Mouse (Mus musculus) 3134 (cell line): Measurements from ENCODE around the gene Olfr13.
"Not testable (repeated sequence)": the region's sequence is repeated elsewhere in the genome, so short reads cannot be mapped to it uniquely, and the experiment has no call there.

Experiments
- DNase-seq: peaks from one replicate; pipeline ENCODE4 v3.0.0-alpha.2; 2011; ENCODE audit warnings: low spot score; ENCODE audit not compliant: insufficient read length; ENCODE audit errors: extremely low read depth

Olfr13 gene

DNA sequence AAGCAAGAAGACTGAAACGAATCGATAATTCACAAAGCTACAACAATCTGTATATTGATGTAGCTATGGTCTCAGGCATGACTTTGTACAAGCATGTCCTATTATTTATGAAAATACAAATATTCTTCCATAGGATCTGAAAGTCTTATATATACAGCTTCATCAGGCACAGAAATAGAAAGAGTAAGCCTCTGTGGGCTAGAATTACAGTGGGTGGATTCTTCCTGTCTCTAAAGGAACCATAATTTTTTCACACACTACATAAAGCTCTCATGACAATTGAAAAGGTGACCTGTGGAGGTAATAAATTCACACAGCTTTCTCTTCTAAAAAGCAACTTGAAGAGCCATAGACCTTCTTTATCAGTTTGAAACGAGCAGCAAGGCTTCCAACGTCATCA, at the start of gene Olfr13:
Gene Olfr13 (plus strand): TSS at position 301 of the 400 bp plus-strand sequence.
- no peak for DNase-seq

DNA sequence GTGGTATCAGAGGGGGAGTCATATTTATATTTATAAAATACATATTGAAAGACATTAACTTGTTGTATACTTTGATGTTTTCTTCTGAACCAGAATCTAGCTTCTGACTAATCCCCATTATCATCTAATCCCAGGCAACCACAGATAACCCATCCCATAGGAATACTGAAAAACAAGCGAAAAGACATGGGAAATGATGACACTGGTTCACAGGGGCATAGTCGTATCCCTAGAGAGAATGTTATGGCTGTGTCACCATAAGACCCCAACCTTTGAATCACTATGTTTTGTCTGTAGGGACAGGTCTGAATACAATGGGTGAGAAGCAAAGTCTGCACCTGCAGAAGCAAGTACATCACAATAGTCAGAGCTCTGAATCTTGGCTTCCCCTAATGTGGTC, 25.7 kb upstream of the Olfr13 start, which contains the start of gene Olfr237-ps1:
Gene Olfr237-ps1 (plus strand): TSS at position 301 of the 400 bp plus-strand sequence.
- DNase-seq, result not testable (repeated sequence)

DNA sequence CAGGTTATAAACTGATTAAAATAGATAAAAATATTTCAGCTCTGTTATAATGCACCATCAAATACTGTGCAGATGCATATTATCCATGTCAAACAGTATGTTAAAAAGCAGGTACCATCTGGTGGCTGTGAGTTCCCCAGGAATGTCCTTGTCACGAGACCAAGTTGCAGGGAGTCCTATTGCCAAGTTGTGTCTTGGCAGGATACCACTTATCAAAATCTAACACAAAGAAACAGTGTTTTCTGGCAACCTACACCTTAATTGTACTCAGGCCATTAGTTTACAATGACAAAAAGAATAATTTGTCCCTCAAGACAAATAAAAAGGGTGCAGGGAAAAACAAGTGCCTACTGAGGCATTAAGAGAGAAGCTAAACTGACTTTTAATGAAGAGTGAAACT, 12.4 kb upstream of the Olfr13 start:
- no peak for DNase-seq

- no peak for DNase-seq
These were observed 9.0 kb upstream of the Olfr13 start, which contains the start of gene Olfr437 for GRCm38 (mm10) chr6:43162982-43163381. Olfr437 (plus strand) TSS chr6:43163282.

GRCm38 (mm10) chr6:43167246-43167645, 4.7 kb upstream of the Olfr13 start:
- DNase-seq, result no peak

- no peak for DNase-seq
These were observed 6.2 kb downstream of the Olfr13 start for GRCm38 (mm10) chr6:43178129-43178528.

DNA sequence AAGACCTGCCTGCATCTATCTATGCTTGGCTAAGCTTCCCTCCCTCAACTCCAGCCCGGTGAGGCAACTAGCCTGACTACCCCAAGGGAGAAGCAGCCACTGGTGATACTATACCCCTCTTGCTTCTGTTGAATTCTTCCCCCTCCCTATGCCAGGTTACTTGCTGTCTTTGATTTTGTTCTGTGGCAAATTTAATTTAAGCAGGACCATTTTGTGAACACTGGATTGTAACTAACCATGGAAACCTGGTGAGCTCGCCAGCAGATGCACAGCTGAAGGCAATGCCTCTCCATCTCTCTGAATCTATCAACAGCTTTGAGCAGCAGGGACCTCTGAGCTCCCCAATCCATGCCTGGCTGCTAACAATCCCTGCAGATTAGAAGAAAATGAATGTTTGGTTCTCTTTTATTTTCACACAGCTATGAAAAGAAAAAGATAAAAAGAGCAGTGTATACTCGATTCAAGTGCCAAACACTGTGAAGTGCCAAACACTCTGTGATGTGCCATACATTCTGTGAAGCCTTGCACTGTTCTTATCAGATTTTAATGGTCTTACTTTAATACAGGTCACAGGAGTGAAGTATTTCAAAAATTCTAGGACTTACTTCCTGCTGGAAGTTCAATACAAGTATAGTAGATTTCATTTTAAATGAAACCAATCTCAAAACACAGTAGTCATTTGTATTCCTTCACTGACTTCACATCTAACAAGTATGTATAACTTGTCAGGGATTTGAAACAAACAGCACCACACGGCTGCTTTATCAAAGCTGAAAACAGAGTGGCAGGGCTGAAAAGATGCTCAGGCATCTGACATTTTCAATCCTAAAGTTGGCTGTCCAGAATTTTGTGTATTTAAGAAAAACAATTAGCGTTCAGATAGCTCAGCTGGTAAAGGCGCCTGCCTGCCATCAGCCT, 6.9 kb downstream of the Olfr13 start:
- DNase-seq, result no peak

DNA sequence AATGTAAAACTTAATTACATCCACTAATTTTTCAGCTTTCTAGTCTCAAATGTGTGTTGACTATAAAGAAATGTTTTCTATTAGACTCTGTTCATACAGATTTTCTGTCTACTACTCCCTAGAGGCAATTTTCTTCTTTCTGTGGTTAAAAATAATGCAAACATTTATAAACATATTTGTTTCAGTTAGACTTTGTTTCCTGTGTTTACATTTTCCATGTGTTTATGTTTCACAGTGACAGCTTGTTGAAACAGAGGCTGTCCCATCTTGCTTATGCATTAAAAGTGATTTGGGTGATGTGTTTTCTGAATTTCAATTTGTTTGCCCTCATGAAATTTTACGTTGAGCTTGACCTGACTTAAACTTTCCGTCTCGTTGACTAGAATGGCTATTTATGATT, 19.0 kb downstream of the Olfr13 start:
- DNase-seq, result no peak

GRCm38 (mm10) chr6:43196781-43197180, 24.8 kb downstream of the Olfr13 start, which contains the start of gene Olfr435:
Olfr435 (plus strand) TSS chr6:43197146.
- DNase-seq, result no peak

DNA sequence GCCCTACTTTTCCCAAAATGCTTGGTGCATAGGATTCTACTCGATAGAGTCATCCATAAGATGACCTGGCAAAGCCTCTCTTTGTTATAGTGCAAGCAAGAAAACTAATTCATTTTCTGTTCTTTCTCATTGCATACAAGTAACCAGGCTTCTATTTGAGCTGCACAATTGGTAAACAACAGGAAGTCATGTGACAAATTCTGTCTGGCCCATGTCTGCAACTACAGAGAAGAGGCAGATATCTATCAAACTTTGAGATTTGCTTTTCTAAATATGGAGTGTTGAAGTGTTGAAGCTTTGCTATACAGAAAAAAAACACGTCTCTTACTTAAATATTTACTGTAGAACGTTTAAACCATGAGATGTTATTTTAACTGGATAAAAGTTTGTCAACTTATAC, 26.2 kb downstream of the Olfr13 start:
- DNase-seq, result no peak

DNA sequence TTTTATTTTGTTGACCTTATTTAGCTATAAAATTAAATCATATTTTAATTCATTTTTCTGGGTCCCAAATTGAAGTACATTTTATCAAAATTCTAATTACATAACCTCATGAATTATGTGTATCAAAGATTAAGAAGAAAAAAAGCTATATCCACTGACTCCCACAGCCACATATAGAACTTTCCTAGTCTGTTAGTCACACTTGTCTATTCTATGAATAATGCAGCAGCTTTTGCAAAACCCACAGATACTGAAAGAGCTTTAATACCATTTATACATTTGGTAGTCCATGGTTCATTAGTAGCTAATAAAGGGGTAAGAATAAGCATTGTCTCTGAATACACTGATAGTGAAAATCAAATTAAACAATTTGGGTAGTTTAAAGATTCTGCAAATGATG, 30.8 kb downstream of the Olfr13 start:
- DNase-seq, result no peak

DNA sequence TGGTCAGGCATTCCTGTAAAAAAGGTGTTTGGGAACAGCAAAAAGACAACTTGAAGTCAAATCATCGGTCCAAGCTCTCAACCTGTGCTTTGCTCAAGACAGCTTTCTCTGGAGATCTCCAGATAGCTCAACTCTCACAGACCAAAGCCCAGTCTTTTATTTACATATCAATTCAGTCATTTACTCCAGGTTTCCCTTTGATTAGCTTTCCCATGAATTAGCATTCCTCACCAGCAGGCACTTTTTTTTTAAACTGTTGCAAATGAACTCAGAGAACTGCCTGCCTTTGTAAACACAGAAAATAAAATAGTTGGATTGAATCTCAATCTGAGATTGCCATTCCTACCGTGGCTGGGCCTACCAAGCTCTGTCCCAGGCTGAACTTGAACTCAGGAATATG, 33.4 kb downstream of the Olfr13 start:
- DNase-seq, result no peak

DNA sequence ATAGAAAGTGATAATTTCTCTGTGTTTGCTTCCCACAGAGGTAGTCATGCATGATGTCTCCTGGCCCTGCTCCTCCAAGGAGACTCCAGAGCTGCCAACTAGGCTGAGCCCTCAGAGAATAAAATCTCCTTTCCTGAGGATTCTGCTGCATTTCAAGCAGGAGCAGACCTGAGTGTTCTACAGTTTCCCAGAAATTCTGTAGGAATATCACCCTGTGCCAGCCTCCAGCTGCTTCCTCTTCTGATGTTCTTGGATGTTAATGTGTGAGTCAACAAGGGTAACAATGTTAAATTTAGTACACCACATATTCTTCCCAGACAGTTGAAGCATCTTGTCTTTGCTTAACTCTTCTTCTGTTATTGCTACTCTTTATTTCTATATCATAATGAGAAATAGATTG, 40.9 kb downstream of the Olfr13 start, which contains the start of gene Olfr434:
Gene Olfr434 (plus strand): TSS at position 149 of the 400 bp plus-strand sequence.
- not testable (repeated sequence) for DNase-seq
